Mouse (Mus musculus) kidney, adult 2 months (tissue): ENCODE results near the gene Nt5m.

Experiments
- CTCF ChIP-seq: fragments of 200-500 bp; conservative IDR thresholded peaks from 2 replicates; pipeline ENCODE4 v1.5.1; 2011; ENCODE audit warnings: low read depth, mild to moderate bottlenecking, control low read depth, low read length, moderate library complexity, mixed read lengths; ENCODE audit not compliant: insufficient read depth, insufficient read length
- POLR2A ChIP-seq: fragments of 200-500 bp; IDR thresholded peaks from one replicate; pipeline ENCODE4 v1.6.1; 2011; ENCODE audit warnings: low read depth, low read length, control low read depth

DNA sequence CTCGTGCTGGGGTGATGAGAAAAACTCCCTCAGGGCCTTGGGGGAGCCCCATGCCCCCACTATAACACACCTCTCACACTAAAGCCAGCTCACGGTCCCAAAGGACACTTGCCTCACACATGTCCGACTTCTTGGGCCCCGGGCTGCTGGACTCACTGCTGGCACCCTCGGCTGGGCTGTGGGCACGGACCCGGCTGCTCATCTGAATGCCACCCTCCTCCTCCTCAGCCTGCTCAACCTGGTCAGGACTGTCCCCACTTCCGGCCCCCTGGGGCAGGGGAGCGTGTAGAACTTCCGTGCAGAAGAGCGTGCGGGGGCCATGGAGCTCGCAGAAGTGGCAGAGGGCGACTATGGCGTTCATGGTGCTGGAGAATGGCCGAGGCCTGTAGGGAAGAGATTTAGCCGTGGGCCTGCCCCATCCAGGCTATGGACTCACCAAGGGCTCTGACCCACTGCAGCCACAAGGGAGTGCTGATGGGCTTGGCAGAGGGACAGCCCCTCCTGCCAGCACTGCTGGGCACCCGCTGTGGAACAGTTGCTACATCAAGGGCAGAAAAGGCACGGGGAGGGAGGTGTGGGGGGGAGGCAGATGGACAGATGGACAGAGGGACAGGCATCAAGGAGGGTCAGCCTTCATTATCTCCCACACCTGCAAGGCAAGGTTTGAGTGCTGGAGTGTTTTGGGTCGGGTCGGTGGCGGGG is 34.7 kb upstream of the Nt5m start:
- TF ChIP-seq POLR2A: no peak
- TF ChIP-seq CTCF: 0 out of 2 replicates have a peak, but pooled peaks have one; percentile 4
